Mouse (Mus musculus) layer of hippocampus, adult 9-10 months (tissue): ENCODE measurements around the gene Slc30a5.

Experiments used
- DNase-seq: peaks from one replicate; pipeline ENCODE4 v3.0.0; 2022; ENCODE audit warnings: low spot score

The Slc30a5 gene

GRCm38 (mm10) chr13:100755329-100755728 is 77.9 kb downstream of the Slc30a5 start:
- DNase-seq = no peak

- DNase-seq = no peak
Observed at GRCm38 (mm10) chr13:100754186-100754585, 79.0 kb downstream of the Slc30a5 start.

GRCm38 (mm10) chr13:100753011-100753410 is 80.2 kb downstream of the Slc30a5 start:
- DNase-seq = no peak
